Mouse (Mus musculus) neural tube, embryonic 14.5 days (tissue): ENCODE results near the gene Tmtc2. TPM values are rescaled to one million over a fixed set of nuclear protein-coding genes. Genes with fewer than 3 reads are reported as not detected.

ENCODE experiments used
- ATAC-seq: fragments of 200-750 bp; cut with Nextera tagmentation; 2 replicates; pipeline ENCODE4 v1.8.0; 2017; ENCODE audit warnings: low read depth, mild to moderate bottlenecking, moderate TSS enrichment, moderate library complexity
- H3K27ac ChIP-seq: fragments of 300-500 bp; sonication (generic); 2 replicates; pipeline ENCODE4 v1.5.1; 2014; ENCODE audit warnings: low read depth, mild to moderate bottlenecking, control low read depth, low read length, moderate library complexity, mixed read lengths
- H3K27me3 ChIP-seq: fragments of 300-500 bp; sonication (generic); 2 replicates; pipeline ENCODE4 v1.6.1; 2014; ENCODE audit warnings: low read length; ENCODE audit not compliant: control insufficient read depth, insufficient read depth
- H3K36me3 ChIP-seq: fragments of 300-500 bp; sonication (generic); 2 replicates; pipeline ENCODE4 v1.6.1; 2014; ENCODE audit warnings: low read length, mixed read lengths; ENCODE audit not compliant: control insufficient read depth, insufficient read depth
- H3K4me1 ChIP-seq: fragments of 300-500 bp; sonication (generic); 2 replicates; pipeline ENCODE4 v1.6.1; 2014; ENCODE audit warnings: low read length; ENCODE audit not compliant: control insufficient read depth, insufficient read depth
- H3K4me2 ChIP-seq: fragments of 300-500 bp; sonication (generic); 2 replicates; pipeline ENCODE4 v1.6.1; 2014; ENCODE audit warnings: mild to moderate bottlenecking, low read depth, low read length, control low read depth
- H3K4me3 ChIP-seq: fragments of 300-500 bp; sonication (generic); 2 replicates; pipeline ENCODE4 v1.5.1; 2014; ENCODE audit warnings: low read depth, low read length, control low read depth, mixed read lengths
- H3K9ac ChIP-seq: fragments of 300-500 bp; sonication (generic); replicated peaks from 2 replicates; pipeline ENCODE4 v1.6.1; 2014; ENCODE audit warnings: low read depth, mild to moderate bottlenecking, control low read depth, low read length, mixed read lengths
- H3K9me3 ChIP-seq: fragments of 300-500 bp; sonication (generic); 2 replicates; pipeline ENCODE4 v1.6.1; 2016; ENCODE audit warnings: low read length; ENCODE audit not compliant: control insufficient read depth
- WGBS: fragments of 180-500 bp; shearing (Covaris S2); extraction: QIAGEN DNeasy Blood & Tissue Kit; methylation state at CpG from one replicate; pipeline ENCODE4 v1.1.7; 2014; 5-methylcytosine and 5-hydroxymethylcytosine counted together
- polyA plus RNA-seq: library from polyadenylated mRNA; unstranded; fragments of >200 nt; fragmentation: Nextera tagmentation; extraction: Ambion mirVana; gene quantifications from 2 replicates; pipeline ENCODE4 v1.2.1, GENCODE M21; 2014

Gene Tmtc2
- polyA plus RNA-seq, 1 experiment from 2014 or later: 9.2 TPM

GRCm38 (mm10) chr10:105513777-105514322 lies 60.4 kb downstream of the Tmtc2 start:
- WGBS: 72% methylated on average over 7 of the region's 7 CpGs
- Histone ChIP-seq H3K4me3 (no peak overlapping the region), H3K9me3 (no peaks in the 10 kb centered on the region), H3K27ac (no peak overlapping the region), H3K4me2 (no peak overlapping the region), H3K27me3 (no peaks in the 10 kb centered on the region), H3K9ac (no peak overlapping the region), H3K4me1 (0 out of 2 replicates have a peak, but pooled peaks cover 4% of the 10 kb centered on the region), H3K36me3 (no peaks in the 10 kb centered on the region)
- ATAC-seq: no peak

GRCm38 (mm10) chr10:105509896-105510272 lies 64.4 kb downstream of the Tmtc2 start:
- Histone ChIP-seq H3K4me1 (0 out of 2 replicates have a peak, but pooled peaks cover 4% of the 10 kb centered on the region), H3K9ac (no peak overlapping the region), H3K27me3 (no peaks in the 10 kb centered on the region), H3K27ac (no peak overlapping the region), H3K9me3 (no peaks in the 10 kb centered on the region), H3K4me2 (peak overlapping the region; percentile 16; the same call in 1 of the 2 replicates), H3K36me3 (no peaks in the 10 kb centered on the region), H3K4me3 (no peak overlapping the region; the same call in 1 of the 2 replicates)
- WGBS: 11% methylated on average over 5 of the region's 5 CpGs
- peak; percentile 23; the same call in 1 of the 2 replicates for ATAC-seq

- Histone ChIP-seq H3K4me2 (peak overlapping the region; percentile 16; the same call in 1 of the 2 replicates), H3K9me3 (no peaks in the 10 kb centered on the region), H3K4me1 (0 out of 2 replicates have a peak, but pooled peaks cover 4% of the 10 kb centered on the region), H3K4me3 (no peak overlapping the region), H3K27ac (no peak overlapping the region), H3K27me3 (no peaks in the 10 kb centered on the region), H3K9ac (no peak overlapping the region), H3K36me3 (no peaks in the 10 kb centered on the region)
- 24% methylated on average over 9 of the region's 12 CpGs for WGBS
- ATAC-seq: peak; percentile 48
These were observed 64.9 kb downstream of the Tmtc2 start for GRCm38 (mm10) chr10:105509146-105509895.

GRCm38 (mm10) chr10:105507982-105508786 lies 66.1 kb downstream of the Tmtc2 start:
- Histone ChIP-seq H3K27me3 (no peaks in the 10 kb centered on the region), H3K4me1 (no peaks in the 10 kb centered on the region), H3K9ac (no peak overlapping the region), H3K4me2 (no peak overlapping the region), H3K36me3 (no peaks in the 10 kb centered on the region), H3K9me3 (no peaks in the 10 kb centered on the region), H3K27ac (no peak overlapping the region), H3K4me3 (no peak overlapping the region)
- no peak for ATAC-seq
- 57% methylated on average over 3 of the region's 3 CpGs for WGBS

DNA sequence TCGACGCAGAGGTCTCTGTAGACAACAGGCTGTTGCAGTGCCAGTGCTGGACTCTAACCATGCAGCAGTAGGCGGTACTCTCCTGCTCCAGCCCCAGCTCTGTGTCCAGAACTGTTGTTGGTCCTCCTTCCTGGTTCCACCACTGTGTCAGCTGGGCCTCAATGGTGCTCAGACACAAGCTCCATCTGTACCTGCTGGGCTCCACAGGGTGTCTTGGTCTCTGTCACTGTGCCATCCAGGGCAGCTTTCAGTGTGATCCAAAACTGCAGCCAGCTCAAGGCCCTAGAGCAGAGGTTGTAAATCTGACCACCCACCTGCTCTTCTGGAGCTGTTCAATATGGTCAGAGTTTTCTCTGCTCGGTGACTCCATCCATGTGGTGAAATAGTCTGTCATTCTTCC lies 68.2 kb downstream of the Tmtc2 start:
- Histone ChIP-seq H3K4me1 (no peaks in the 10 kb centered on the region), H3K9ac (no peak overlapping the region), H3K9me3 (no peaks in the 10 kb centered on the region), H3K27me3 (no peaks in the 10 kb centered on the region), H3K27ac (no peak overlapping the region), H3K4me3 (no peak overlapping the region), H3K4me2 (no peak overlapping the region), H3K36me3 (no peaks in the 10 kb centered on the region)
- WGBS: 90% methylated on average over 4 of the region's 4 CpGs
- no peak for ATAC-seq

DNA sequence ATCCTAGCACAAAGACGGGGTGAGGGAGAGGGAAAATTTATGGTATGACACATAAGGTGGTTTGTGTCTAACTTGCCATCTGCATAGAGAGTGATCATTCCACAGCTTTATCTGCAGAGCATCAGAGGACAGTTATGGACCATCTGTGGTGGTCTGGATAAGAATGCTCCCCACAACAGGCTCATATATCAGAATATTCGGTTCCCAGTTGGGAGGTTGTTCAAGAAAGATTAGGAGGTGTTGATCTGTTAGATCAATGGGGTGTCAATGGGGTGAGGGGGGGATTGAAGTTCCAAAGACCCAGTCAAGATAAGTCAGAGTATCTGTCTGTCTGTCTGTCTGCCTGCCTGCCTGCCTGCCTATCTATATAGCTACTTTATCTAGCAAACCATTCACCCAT lies 69.8 kb downstream of the Tmtc2 start:
- Histone ChIP-seq H3K36me3 (no peaks in the 10 kb centered on the region), H3K9ac (no peak overlapping the region), H3K9me3 (no peaks in the 10 kb centered on the region), H3K4me3 (no peak overlapping the region), H3K27ac (no peak overlapping the region), H3K4me2 (no peak overlapping the region), H3K4me1 (no peaks in the 10 kb centered on the region), H3K27me3 (no peaks in the 10 kb centered on the region)
- WGBS: 80% methylated on average over 2 of the region's 2 CpGs
- no peak for ATAC-seq

DNA sequence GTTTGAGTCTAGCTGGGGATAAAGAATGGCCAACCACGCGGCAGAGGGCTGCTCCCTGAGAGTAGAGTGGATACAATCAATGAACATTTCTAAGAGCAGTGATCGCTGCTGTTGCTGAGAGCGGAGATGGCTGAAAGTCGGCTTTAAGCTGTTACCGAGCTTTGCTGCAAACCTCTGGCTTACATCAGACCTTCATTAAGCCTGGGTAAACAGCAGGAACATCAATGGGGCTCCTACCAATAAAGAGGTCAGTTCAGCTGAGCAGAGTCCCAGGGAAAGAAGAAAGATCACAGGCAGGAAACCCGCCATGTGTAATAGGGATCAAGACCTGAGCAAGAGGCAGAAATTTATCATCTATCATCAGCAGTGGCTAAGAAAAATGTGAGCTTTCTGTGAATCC lies 72.5 kb downstream of the Tmtc2 start:
- WGBS: 52% methylated on average over 7 of the region's 7 CpGs
- Histone ChIP-seq H3K9me3 (no peaks in the 10 kb centered on the region), H3K27ac (no peak overlapping the region), H3K4me1 (no peaks in the 10 kb centered on the region), H3K4me3 (no peak overlapping the region), H3K36me3 (no peaks in the 10 kb centered on the region), H3K4me2 (no peak overlapping the region), H3K9ac (no peak overlapping the region), H3K27me3 (no peaks in the 10 kb centered on the region)
- ATAC-seq: no peak

GRCm38 (mm10) chr10:105500482-105500881 lies 73.8 kb downstream of the Tmtc2 start:
- Histone ChIP-seq H3K9me3 (no peaks in the 10 kb centered on the region), H3K27me3 (no peaks in the 10 kb centered on the region), H3K27ac (no peak overlapping the region), H3K9ac (no peak overlapping the region), H3K4me3 (no peak overlapping the region), H3K4me2 (no peak overlapping the region), H3K4me1 (no peaks in the 10 kb centered on the region), H3K36me3 (no peaks in the 10 kb centered on the region)
- WGBS: 87% methylated on average over 4 of the region's 4 CpGs
- no peak for ATAC-seq

DNA sequence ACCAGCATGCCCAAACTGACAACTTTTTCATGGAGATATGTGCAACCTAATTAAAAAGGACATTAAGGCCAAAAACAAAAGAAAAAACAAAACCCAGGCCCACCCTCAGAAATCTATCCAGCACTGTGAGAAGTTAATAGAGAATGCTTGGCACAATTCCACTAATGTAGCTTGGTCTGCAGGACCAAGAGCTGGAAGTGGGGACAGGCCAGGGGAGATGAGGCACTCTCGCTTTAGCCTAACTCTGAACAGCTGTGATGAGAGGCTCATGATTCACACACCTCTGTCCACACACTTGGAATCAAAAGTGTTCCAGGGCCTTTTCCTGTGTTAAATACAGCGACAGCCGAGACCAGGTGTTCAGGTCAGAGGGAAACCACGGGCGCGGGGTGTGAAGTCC lies 79.0 kb downstream of the Tmtc2 start:
- 89% methylated on average over 6 of the region's 6 CpGs for WGBS
- Histone ChIP-seq H3K27ac (no peak overlapping the region), H3K36me3 (no peaks in the 10 kb centered on the region), H3K9me3 (no peaks in the 10 kb centered on the region), H3K4me3 (no peak overlapping the region), H3K4me2 (no peak overlapping the region), H3K4me1 (no peaks in the 10 kb centered on the region; the same call in 1 of the 2 replicates), H3K27me3 (no peaks in the 10 kb centered on the region), H3K9ac (no peak overlapping the region)
- no peak for ATAC-seq
